Mouse (Mus musculus): ENCODE results near the gene Snurf. TPM values are rescaled to one million over a fixed set of nuclear protein-coding genes. Genes with fewer than 3 reads are reported as not detected.

Gene Snurf
- polyA plus RNA-seq (2014; fragmentation: Nextera tagmentation; extraction: Ambion mirVana) = 39.5 and 44.0 TPM in 2 replicates

- Histone ChIP-seq H3K27me3 (ENCODE audit: control insufficient read depth, insufficient read depth, low read length) (no peaks in the 10 kb centered on the region), H3K4me2 (replicated peaks; ENCODE audit: low read depth, low read length) (peak within 1 kb of the TSS; percentile 47), H3K27ac (ENCODE audit: low read length) (peak within 1 kb of the TSS; percentile 21; the same call in 1 of the 2 replicates), H3K4me1 (ENCODE audit: control insufficient read depth, insufficient read depth, low read length) (no peaks in the 10 kb centered on the region), H3K9ac (replicated peaks; ENCODE audit: low read depth, low read length) (peak within 1 kb of the TSS; percentile 50; the same call in 1 of the 2 replicates), H3K9me3 (ENCODE audit: control insufficient read depth, low read depth, low read length) (peaks cover 18% of the 10 kb centered on the region), H3K36me3 (ENCODE audit: control insufficient read depth, insufficient read depth, low read length) (no peaks in the 10 kb centered on the region), H3K4me3 (ENCODE audit: low read depth, low read length) (peak within 1 kb of the TSS; percentile 47)
- WGBS = 49% methylated on average over 30 of the region's 30 CpGs
- ATAC-seq (ENCODE audit: insufficient number of reproducible peaks, insufficient read depth, low FRiP score, low read depth) = peak; percentile 62; the same call in 1 of the 2 replicates
Observed at GRCm38 (mm10) chr7:60004606-60005330, at the start of gene Snurf, which contains the start of gene Gm38393. TSS of gene Snurf (minus strand) at chr7:60005049. TSS of gene Gm38393 (minus strand) at chr7:60005064.

DNA sequence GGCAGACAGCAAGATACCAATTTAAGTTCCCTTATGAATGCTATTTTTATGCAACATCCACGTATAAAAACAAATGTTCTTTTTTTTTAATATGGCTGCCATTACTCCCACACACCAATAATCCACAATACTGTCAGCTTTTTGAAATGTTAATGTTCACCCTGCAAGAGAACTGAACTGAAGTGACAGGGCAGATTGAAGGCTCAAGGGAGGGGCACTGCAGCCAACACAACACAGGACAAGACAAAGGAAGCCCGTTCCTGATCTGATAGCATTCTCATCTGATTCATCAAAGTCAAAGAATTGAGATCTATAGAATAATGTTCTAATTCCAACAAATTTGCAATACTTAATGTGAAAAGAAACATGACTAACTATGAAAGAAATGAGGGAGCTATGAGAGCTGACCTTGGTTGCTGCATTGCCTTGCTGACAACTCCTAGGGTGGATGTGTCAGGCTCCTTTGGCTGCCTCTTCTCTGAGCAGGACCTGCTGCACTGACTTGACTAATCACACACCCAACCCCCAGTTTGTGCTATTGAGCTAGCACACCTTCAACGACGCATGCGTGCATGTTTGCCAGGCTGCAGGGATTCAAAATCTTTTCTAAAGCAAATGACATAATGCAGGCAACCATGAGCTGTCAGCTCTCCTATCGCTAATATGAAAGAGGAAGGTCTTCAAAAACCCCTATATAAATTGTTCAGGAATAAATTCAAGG lies 42.8 kb upstream of the Snurf start:
- H3K27ac ChIP-seq (ENCODE audit: low read length) = no peak overlapping the region
- no peaks in the 10 kb centered on the region for H3K9me3 ChIP-seq (ENCODE audit: control insufficient read depth, low read depth, low read length)
- no peak overlapping the region for H3K9ac ChIP-seq (replicated peaks; ENCODE audit: low read depth, low read length)
- H3K27me3 ChIP-seq (ENCODE audit: control insufficient read depth, insufficient read depth, low read length) = no peaks in the 10 kb centered on the region
- no peak overlapping the region for H3K4me2 ChIP-seq (replicated peaks; ENCODE audit: low read depth, low read length)
- 62% methylated on average over 6 of the region's 6 CpGs for WGBS
- H3K4me1 ChIP-seq (ENCODE audit: control insufficient read depth, insufficient read depth, low read length) = no peaks in the 10 kb centered on the region
- no peaks in the 10 kb centered on the region for H3K36me3 ChIP-seq (ENCODE audit: control insufficient read depth, insufficient read depth, low read length)
- no peak for ATAC-seq (ENCODE audit: insufficient number of reproducible peaks, insufficient read depth, low FRiP score, low read depth)
- no peak overlapping the region for H3K4me3 ChIP-seq (ENCODE audit: low read depth, low read length)

- ATAC-seq (ENCODE audit: insufficient number of reproducible peaks, insufficient read depth, low FRiP score, low read depth) = no peak
- H3K27me3 ChIP-seq (ENCODE audit: control insufficient read depth, insufficient read depth, low read length) = no peaks in the 10 kb centered on the region
Observed at GRCm38 (mm10) chr7:60013186-60013585, 8.3 kb upstream of the Snurf start.

DNA sequence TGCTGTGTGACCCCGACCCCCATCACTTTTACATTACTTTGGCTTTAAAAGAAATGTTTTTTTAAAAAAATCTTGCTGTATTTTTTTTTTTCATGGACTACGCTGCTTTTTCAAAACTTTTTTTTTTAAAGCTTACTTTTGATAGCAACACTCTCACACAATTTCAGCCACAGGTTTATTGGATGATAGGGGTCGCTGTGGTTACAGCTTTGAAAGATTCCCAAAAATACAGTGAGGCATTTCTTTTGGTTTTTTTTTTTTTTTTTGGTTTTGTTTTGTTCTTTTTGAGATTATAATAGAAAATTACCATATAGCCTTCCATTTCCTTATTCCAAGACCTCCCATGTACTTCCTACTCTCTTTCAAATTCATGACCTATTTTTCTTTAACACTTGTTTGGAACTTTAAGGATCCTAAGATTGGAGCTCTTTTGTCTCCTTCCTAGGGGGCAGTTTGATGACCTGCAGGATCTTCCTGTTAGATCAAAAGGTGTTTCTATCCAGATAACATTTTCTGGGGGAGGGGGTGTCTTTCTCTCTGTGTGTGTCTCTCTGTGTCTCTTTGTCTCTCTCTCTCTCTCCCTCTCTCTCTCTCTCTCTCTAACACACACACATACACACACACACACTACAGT lies 3.0 kb upstream of the Snurf start:
- H3K9me3 ChIP-seq (ENCODE audit: control insufficient read depth, low read depth, low read length) = peaks cover 17% of the 10 kb centered on the region
- H3K4me2 ChIP-seq (replicated peaks; ENCODE audit: low read depth, low read length) = no peak overlapping the region
- no peak for ATAC-seq (ENCODE audit: insufficient number of reproducible peaks, insufficient read depth, low FRiP score, low read depth)
- no peak overlapping the region for H3K4me3 ChIP-seq (ENCODE audit: low read depth, low read length)
- no peaks in the 10 kb centered on the region for H3K4me1 ChIP-seq (ENCODE audit: control insufficient read depth, insufficient read depth, low read length)
- H3K9ac ChIP-seq (replicated peaks; ENCODE audit: low read depth, low read length) = no peak overlapping the region
- WGBS = 44% methylated on average over 3 of the region's 3 CpGs
- no peak overlapping the region for H3K27ac ChIP-seq (ENCODE audit: low read length)
- H3K27me3 ChIP-seq (ENCODE audit: control insufficient read depth, insufficient read depth, low read length) = no peaks in the 10 kb centered on the region
- no peaks in the 10 kb centered on the region for H3K36me3 ChIP-seq (ENCODE audit: control insufficient read depth, insufficient read depth, low read length)

More at GRCm38 (mm10) chr7:60013186-60013585, 8.3 kb upstream of the Snurf start:
- Histone ChIP-seq H3K4me2 (replicated peaks; ENCODE audit: low read depth, low read length) (no peak overlapping the region), H3K9me3 (ENCODE audit: control insufficient read depth, low read depth, low read length) (no peaks in the 10 kb centered on the region), H3K9ac (replicated peaks; ENCODE audit: low read depth, low read length) (no peak overlapping the region), H3K4me1 (ENCODE audit: control insufficient read depth, insufficient read depth, low read length) (no peaks in the 10 kb centered on the region), H3K36me3 (ENCODE audit: control insufficient read depth, insufficient read depth, low read length) (no peaks in the 10 kb centered on the region), H3K4me3 (ENCODE audit: low read depth, low read length) (no peak overlapping the region), H3K27ac (ENCODE audit: low read length) (no peak overlapping the region)
- 76% methylated on average over 3 of the region's 3 CpGs for WGBS

DNA sequence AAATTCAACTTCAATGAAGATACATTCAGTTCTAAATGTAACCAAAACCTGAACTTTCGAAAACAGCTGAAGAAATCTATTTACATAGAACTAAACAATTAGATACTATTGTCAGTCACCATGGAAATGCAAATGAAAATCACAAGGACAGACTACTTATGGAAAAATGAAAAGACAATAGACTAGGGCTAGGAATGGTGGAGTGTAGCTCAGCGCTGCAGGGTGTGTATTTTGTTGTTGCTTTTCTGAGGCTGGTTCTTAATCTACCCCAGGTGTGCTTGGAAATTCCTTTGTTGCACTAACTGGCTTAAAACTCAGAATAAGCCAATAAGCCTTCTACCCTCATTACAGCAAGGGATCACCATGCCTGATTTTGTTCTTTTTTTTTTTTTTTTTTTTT lies 1.4 kb upstream of the Snurf start:
- no peak for ATAC-seq (ENCODE audit: insufficient number of reproducible peaks, insufficient read depth, low FRiP score, low read depth)
- no peak overlapping the region for H3K27ac ChIP-seq (ENCODE audit: low read length)
- WGBS = 67% methylated on average over 2 of the region's 2 CpGs
- H3K4me1 ChIP-seq (ENCODE audit: control insufficient read depth, insufficient read depth, low read length) = no peaks in the 10 kb centered on the region
- H3K4me3 ChIP-seq (ENCODE audit: low read depth, low read length) = no peak overlapping the region
- H3K27me3 ChIP-seq (ENCODE audit: control insufficient read depth, insufficient read depth, low read length) = no peaks in the 10 kb centered on the region
- no peaks in the 10 kb centered on the region for H3K36me3 ChIP-seq (ENCODE audit: control insufficient read depth, insufficient read depth, low read length)
- no peak overlapping the region for H3K9ac ChIP-seq (replicated peaks; ENCODE audit: low read depth, low read length)
- no peak overlapping the region for H3K4me2 ChIP-seq (replicated peaks; ENCODE audit: low read depth, low read length)
- peaks cover 18% of the 10 kb centered on the region for H3K9me3 ChIP-seq (ENCODE audit: control insufficient read depth, low read depth, low read length)

- WGBS = 53% methylated on average over 22 of the region's 22 CpGs
- H3K27ac ChIP-seq (ENCODE audit: low read length) = no peak overlapping the region; the same call in 1 of the 2 replicates
Observed at GRCm38 (mm10) chr7:60003921-60004605, 786 bp downstream of the Snurf start.

GRCm38 (mm10) chr7:60003006-60003865 lies 1.6 kb downstream of the Snurf start:
- Histone ChIP-seq H3K27ac (ENCODE audit: low read length) (no peak overlapping the region), H3K4me1 (ENCODE audit: control insufficient read depth, insufficient read depth, low read length) (no peaks in the 10 kb centered on the region), H3K4me3 (ENCODE audit: low read depth, low read length) (peak overlapping the region; percentile 47), H3K4me2 (replicated peaks; ENCODE audit: low read depth, low read length) (peak overlapping the region; percentile 47), H3K9me3 (ENCODE audit: control insufficient read depth, low read depth, low read length) (peaks cover 18% of the 10 kb centered on the region), H3K9ac (replicated peaks; ENCODE audit: low read depth, low read length) (no peak overlapping the region), H3K36me3 (ENCODE audit: control insufficient read depth, insufficient read depth, low read length) (no peaks in the 10 kb centered on the region), H3K27me3 (ENCODE audit: control insufficient read depth, insufficient read depth, low read length) (no peaks in the 10 kb centered on the region)
- ATAC-seq (ENCODE audit: insufficient number of reproducible peaks, insufficient read depth, low FRiP score, low read depth) = 0 out of 2 replicates have a peak, but pooled peaks have one; percentile 30
- WGBS = 53% methylated on average over 12 of the region's 12 CpGs

More at GRCm38 (mm10) chr7:60003921-60004605, 786 bp downstream of the Snurf start:
- Histone ChIP-seq H3K9ac (replicated peaks; ENCODE audit: low read depth, low read length) (peak overlapping the region; percentile 50; the same call in 1 of the 2 replicates), H3K4me2 (replicated peaks; ENCODE audit: low read depth, low read length) (peak overlapping the region; percentile 47), H3K27me3 (ENCODE audit: control insufficient read depth, insufficient read depth, low read length) (no peaks in the 10 kb centered on the region), H3K4me1 (ENCODE audit: control insufficient read depth, insufficient read depth, low read length) (no peaks in the 10 kb centered on the region), H3K4me3 (ENCODE audit: low read depth, low read length) (peak overlapping the region; percentile 47), H3K36me3 (ENCODE audit: control insufficient read depth, insufficient read depth, low read length) (no peaks in the 10 kb centered on the region), H3K9me3 (ENCODE audit: control insufficient read depth, low read depth, low read length) (peaks cover 18% of the 10 kb centered on the region)
- ATAC-seq (ENCODE audit: insufficient number of reproducible peaks, insufficient read depth, low FRiP score, low read depth) = peak; percentile 76

Data from stomach, embryonic 14.5 days (tissue).